In the genomic region with DNA sequence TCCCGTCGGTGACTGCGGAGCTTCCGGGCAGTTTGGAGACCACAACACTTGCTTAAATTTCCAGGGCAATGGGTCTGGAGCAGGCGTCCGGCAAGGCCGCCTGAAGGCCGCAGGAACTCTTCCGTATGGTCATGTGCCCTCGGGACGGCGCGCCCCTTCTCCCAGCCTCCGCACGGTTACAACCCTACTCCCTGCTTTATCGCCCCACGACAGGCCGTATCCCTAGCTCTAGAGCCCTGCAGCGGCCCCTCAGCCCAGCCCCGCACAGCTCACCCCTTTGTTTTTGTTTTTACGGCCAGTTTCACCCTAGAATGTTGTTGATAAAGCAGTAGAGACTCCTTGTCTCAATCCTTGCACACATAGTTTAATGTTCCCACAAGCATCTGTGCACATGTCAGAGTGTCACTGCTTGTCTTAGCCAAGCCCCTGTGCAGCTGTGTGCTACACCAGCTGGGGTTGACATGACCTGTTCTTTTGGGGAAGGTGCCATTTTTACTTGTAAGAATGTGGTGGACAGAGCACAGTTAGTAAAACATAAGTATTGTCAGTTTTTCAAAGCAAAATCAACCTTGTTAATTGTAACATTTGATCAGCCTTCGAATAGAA, we compare ENCODE assay signal across 19 mouse cellular contexts. TPM values are rescaled to one million over a fixed set of nuclear protein-coding genes. Genes with fewer than 3 reads are reported as not detected.
DNase-seq lines count a peak whose midpoint lies in the region; ATAC-seq and TF ChIP-seq lines count a peak whose summit lies in the region.
"Had no signal": no experiment of that assay in that cellular context is flagged by ENCODE, and none has a peak within 500 bp of the region (broad histone marks: within the 10 kb centered on the region; RNA-seq: fewer than 3 reads in every experiment).

No protein-coding gene starts in this region.

- no peak overlapping the region for H3K4me3 ChIP-seq in heart, embryonic 11.5 days (ENCODE audit: low read depth, low read length)
- H3K4me3 ChIP-seq in lung, embryonic 14.5 days (ENCODE audit: low read depth, low read length), result no peak overlapping the region
- peak overlapping the region; percentile 46; the same call in 1 of the 2 replicates for H3K4me3 ChIP-seq in E14TG2a.4 (replicated peaks; ENCODE audit: low read length)
- no peak overlapping the region for H3K4me3 ChIP-seq in liver, embryonic 14.5 days (ENCODE audit: insufficient read depth in 1 of 2, low read depth in 2 of 2, low read length in 2 of 2)
- no peak overlapping the region for H3K4me3 ChIP-seq in intestine, postnatal 0 days (ENCODE audit: low read depth, low read length)
- H3K4me3 ChIP-seq: gastrocnemius, adult 2 months; left cerebral cortex, adult 2 months had no signal

- TF ChIP-seq CTCF in lung, embryonic 14.5 days (IDR thresholded peaks at IDR 0.05; ENCODE audit: low read depth), result no peak
- no peak for TF ChIP-seq CTCF in E14TG2a.4 (conservative IDR thresholded peaks at IDR 0.05; ENCODE audit: low read length)
- TF ChIP-seq CTCF in liver, embryonic 14.5 days (IDR thresholded peaks at IDR 0.05; ENCODE audit: low read depth), result no peak
- no peak for TF ChIP-seq CTCF in intestine, postnatal 0 days (IDR thresholded peaks at IDR 0.05; ENCODE audit: low read depth)

- H3K9ac ChIP-seq in heart, embryonic 11.5 days (ENCODE audit: low read depth, low read length), result no peak overlapping the region
- H3K9ac ChIP-seq in lung, embryonic 14.5 days, result no peak overlapping the region
- no peak overlapping the region; the same call in 1 of the 2 replicates for H3K9ac ChIP-seq in liver, embryonic 14.5 days (replicated peaks)
- H3K9ac ChIP-seq in intestine, postnatal 0 days (ENCODE audit: low read depth, low read length), result no peak overlapping the region
- H3K9ac ChIP-seq: forebrain, postnatal 0 days had no signal

- WGBS in heart, embryonic 11.5 days (ENCODE audit: insufficient replicate concordance), result 77% methylated on average over 22 of the region's 22 CpGs
- WGBS in lung, embryonic 14.5 days, result 82% methylated on average over 22 of the region's 22 CpGs
- WGBS in liver, embryonic 14.5 days (ENCODE audit: insufficient replicate concordance), result 72% methylated on average over 22 of the region's 22 CpGs
- WGBS in intestine, postnatal 0 days, result 83% methylated on average over 22 of the region's 22 CpGs

- no peaks in the 10 kb centered on the region for H3K36me3 ChIP-seq in heart, embryonic 11.5 days (ENCODE audit: control insufficient read depth, insufficient read depth, low read length)
- no peaks in the 10 kb centered on the region for H3K36me3 ChIP-seq in lung, embryonic 14.5 days (ENCODE audit: insufficient read depth)
- H3K36me3 ChIP-seq in E14TG2a.4 (ENCODE audit: insufficient read depth, low read length), result peaks cover 3% of the 10 kb centered on the region; the same call in 1 of the 2 replicates
- no peaks in the 10 kb centered on the region for H3K36me3 ChIP-seq in liver, embryonic 14.5 days (replicated peaks; ENCODE audit: control insufficient read depth, insufficient read depth, low read depth)
- H3K36me3 ChIP-seq in intestine, postnatal 0 days (ENCODE audit: control insufficient read depth, insufficient read depth), result no peaks in the 10 kb centered on the region

- H3K4me2 ChIP-seq in heart, embryonic 11.5 days, result peak overlapping the region; percentile 14; the same call in 1 of the 2 replicates
- no peak overlapping the region for H3K4me2 ChIP-seq in lung, embryonic 14.5 days
- H3K4me2 ChIP-seq in liver, embryonic 14.5 days (ENCODE audit: low read depth), result peak overlapping the region; percentile 48
- H3K4me2 ChIP-seq in intestine, postnatal 0 days (replicated peaks; ENCODE audit: low read depth), result no peak overlapping the region
- H3K4me2 ChIP-seq: midbrain, embryonic 11.5 days had no signal

- peak; percentile 34; the same call in 1 of the 2 replicates for TF ChIP-seq EP300 in liver, embryonic 14.5 days (IDR thresholded peaks at IDR 0.05; ENCODE audit: low read depth)

- peak overlapping the region; percentile 64; the same call in 1 of the 2 replicates for H3K27ac ChIP-seq in heart, embryonic 11.5 days (ENCODE audit: low read depth, low read length)
- no peak overlapping the region for H3K27ac ChIP-seq in lung, embryonic 14.5 days (ENCODE audit: low read depth)
- peak overlapping the region; percentile 86 for H3K27ac ChIP-seq in liver, embryonic 14.5 days
- no peak overlapping the region for H3K27ac ChIP-seq in intestine, postnatal 0 days (ENCODE audit: low read depth, low read length)
- H3K27ac ChIP-seq: gastrocnemius, adult 2 months; left cerebral cortex, adult 2 months had no signal

- peak; percentile 77 for ATAC-seq in heart, embryonic 11.5 days (replicated peaks; ENCODE audit: insufficient number of reproducible peaks, low FRiP score, low TSS enrichment)
- ATAC-seq in lung, embryonic 14.5 days (ENCODE audit: insufficient read depth), result no peak
- ATAC-seq in liver, embryonic 14.5 days (ENCODE audit: insufficient read depth), result peak; percentile 61
- no peak for ATAC-seq in intestine, postnatal 0 days
- ATAC-seq: activated CD4-positive, CD25-positive, alpha-beta regulatory T cell, adult 4 months; forebrain, postnatal 0 days; Patski had no signal

- no peak for DNase-seq in heart, postnatal 4 days
- DNase-seq in lung, embryonic 14.5 days, result peak; percentile 24
- DNase-seq in lung, postnatal 36 days, result no peak
- DNase-seq in liver, embryonic 14.5 days (ENCODE audit: low read depth in 3 of 3, low spot score in 3 of 3), result peak in 1 of 3 experiments; percentile 66
- no peak for DNase-seq in spleen, adult 18-20 months
- DNase-seq: adrenal gland, postnatal 25 days; cerebellum, adult 2 months; forebrain, postnatal 0 days; gastrocnemius, adult 2 months; kidney, postnatal 10 days; thymus, adult 18-20 months had no signal

- H3K27me3 ChIP-seq in heart, embryonic 11.5 days (ENCODE audit: control insufficient read depth, insufficient read depth, low read length), result no peaks in the 10 kb centered on the region
- no peaks in the 10 kb centered on the region for H3K27me3 ChIP-seq in lung, embryonic 14.5 days (ENCODE audit: insufficient read depth, low read length)
- H3K27me3 ChIP-seq in E14TG2a.4 (ENCODE audit: insufficient read depth, low read length), result no peaks in the 10 kb centered on the region
- no peaks in the 10 kb centered on the region for H3K27me3 ChIP-seq in liver, embryonic 14.5 days (ENCODE audit: control insufficient read depth, insufficient read depth, low read length)
- H3K27me3 ChIP-seq in intestine, postnatal 0 days (replicated peaks; ENCODE audit: control insufficient read depth, insufficient read depth, low read length), result no peaks in the 10 kb centered on the region
- H3K27me3 ChIP-seq: Patski had no signal

- no peaks in the 10 kb centered on the region for H3K9me3 ChIP-seq in heart, embryonic 11.5 days (replicated peaks; ENCODE audit: control insufficient read depth, low read length)
- no peaks in the 10 kb centered on the region for H3K9me3 ChIP-seq in lung, embryonic 14.5 days (ENCODE audit: low read depth, low read length)
- no peaks in the 10 kb centered on the region for H3K9me3 ChIP-seq in E14TG2a.4 (ENCODE audit: low read length)
- H3K9me3 ChIP-seq in liver, embryonic 14.5 days (ENCODE audit: control insufficient read depth, low read length), result no peaks in the 10 kb centered on the region
- no peaks in the 10 kb centered on the region for H3K9me3 ChIP-seq in intestine, postnatal 0 days (ENCODE audit: control insufficient read depth)

- peaks cover 45% of the 10 kb centered on the region for H3K4me1 ChIP-seq in heart, embryonic 11.5 days (ENCODE audit: control insufficient read depth, insufficient read depth, low read length)
- peaks cover 11% of the 10 kb centered on the region for H3K4me1 ChIP-seq in lung, embryonic 14.5 days (ENCODE audit: insufficient read depth)
- H3K4me1 ChIP-seq in E14TG2a.4 (replicated peaks; ENCODE audit: low read depth, low read length), result peaks cover 76% of the 10 kb centered on the region
- peaks cover 72 to 82% of the 10 kb centered on the region in 2 experiments for H3K4me1 ChIP-seq in liver, embryonic 14.5 days (replicated peaks; ENCODE audit: control insufficient read depth in 2 of 2, insufficient read depth in 2 of 2, low read length in 1 of 2)
- H3K4me1 ChIP-seq in intestine, postnatal 0 days (replicated peaks; ENCODE audit: control insufficient read depth, insufficient read depth, low read length), result peaks cover 17% of the 10 kb centered on the region; the same call in 1 of the 2 replicates

RNA-seq across cellular contexts. Expression of a gene that starts 43.0 kb away (rescaled TPM):
- 15.5 and 18.6 TPM in 2 replicates for polyA plus RNA-seq in heart, embryonic 11.5 days (2014; fragmentation: Nextera tagmentation; extraction: Ambion mirVana)
- total RNA-seq in heart, postnatal 4 days (2021), result 10 to 100 TPM; 52.1 to 53.3 TPM
- 32.8 and 39.6 TPM in 2 replicates for polyA plus RNA-seq in lung, embryonic 14.5 days (2014; fragmentation: Nextera tagmentation; extraction: Ambion mirVana)
- 17.2 and 17.6 TPM in 2 replicates for polyA plus RNA-seq in liver, embryonic 14.5 days (2012; rRNA removed)
- 5.4 and 7.0 TPM in 2 replicates for polyA plus RNA-seq in liver, embryonic 14.5 days (2014; fragmentation: Nextera tagmentation; extraction: Ambion mirVana)
- polyA plus RNA-seq in intestine, postnatal 0 days (2015; fragmentation: Nextera tagmentation; extraction: Ambion mirVana), result 19.5 and 20.8 TPM in 2 replicates

RNA-seq across cellular contexts. Expression of a gene that starts 44.2 kb away (rescaled TPM):
- 19.1 and 19.2 TPM in 2 replicates for polyA plus RNA-seq in heart, embryonic 11.5 days (2014; fragmentation: Nextera tagmentation; extraction: Ambion mirVana)
- total RNA-seq in heart, postnatal 4 days (2021), result not detected
- 36.4 and 36.5 TPM in 2 replicates for polyA plus RNA-seq in lung, embryonic 14.5 days (2014; fragmentation: Nextera tagmentation; extraction: Ambion mirVana)
- polyA plus RNA-seq in liver, embryonic 14.5 days (2012; rRNA removed), result 0.07 TPM in 1 of 2 replicates, not detected in the other
- polyA plus RNA-seq in liver, embryonic 14.5 days (2014; fragmentation: Nextera tagmentation; extraction: Ambion mirVana), result 11.9 and 14.0 TPM in 2 replicates
- 13.8 and 17.0 TPM in 2 replicates for polyA plus RNA-seq in intestine, postnatal 0 days (2015; fragmentation: Nextera tagmentation; extraction: Ambion mirVana)
- total RNA-seq: adrenal gland, postnatal 25 days; forebrain, postnatal 0 days; gastrocnemius, adult 2 months; layer of hippocampus, adult 8-10 months; left cerebral cortex, adult 2 months had no signal
- polyA plus RNA-seq: cerebellum, adult 2 months; Patski had no signal

Comparison
In these comparisons a context has a peak if more than half of its experiments do, and no peak if none do; other contexts are left out.
1. ATAC-seq: peak in heart, embryonic 11.5 days (single experiment) and liver, embryonic 14.5 days (single experiment); none in lung, embryonic 14.5 days (single experiment) and intestine, postnatal 0 days (single experiment).
2. H3K27ac ChIP-seq: peak in heart, embryonic 11.5 days (single experiment) and liver, embryonic 14.5 days (single experiment); none in lung, embryonic 14.5 days (single experiment) and intestine, postnatal 0 days (single experiment).
3. H3K4me2 ChIP-seq: peak in heart, embryonic 11.5 days (single experiment) and liver, embryonic 14.5 days (single experiment); none in lung, embryonic 14.5 days (single experiment) and intestine, postnatal 0 days (single experiment).